Mouse (Mus musculus) forebrain, embryonic 16.5 days (tissue): Measurements from ENCODE around the gene Sept7. TPM values are rescaled to one million over a fixed set of nuclear protein-coding genes. Genes with fewer than 3 reads are reported as not detected.
"Not testable (repeated sequence)": the region's sequence is repeated elsewhere in the genome, so short reads cannot be mapped to it uniquely, and the experiment has no call there.

Source experiments
- ATAC-seq: fragments of 200-750 bp; cut with Nextera tagmentation; 2 replicates; pipeline ENCODE4 v1.8.0; 2017; ENCODE audit warnings: mild to moderate bottlenecking, moderate library complexity
- H3K27ac ChIP-seq: fragments of 300-500 bp; sonication (generic); 2 replicates; pipeline ENCODE4 v1.5.1; 2014; ENCODE audit warnings: low read length, control low read depth
- H3K27me3 ChIP-seq: fragments of 300-500 bp; sonication (generic); replicated peaks from 2 replicates; pipeline ENCODE4 v1.6.1; 2014; ENCODE audit warnings: low read length; ENCODE audit not compliant: control insufficient read depth, insufficient read depth
- H3K36me3 ChIP-seq: fragments of 300-500 bp; sonication (generic); 2 replicates; pipeline ENCODE4 v1.6.1; 2014; ENCODE audit not compliant: control insufficient read depth, insufficient read depth
- H3K4me1 ChIP-seq: fragments of 300-500 bp; sonication (generic); replicated peaks from 2 replicates; pipeline ENCODE4 v1.6.1; 2014; ENCODE audit warnings: low read length; ENCODE audit not compliant: control insufficient read depth, insufficient read depth
- H3K4me2 ChIP-seq: fragments of 300-500 bp; sonication (generic); 2 replicates; pipeline ENCODE4 v1.6.1; 2014; ENCODE audit warnings: mild to moderate bottlenecking, low read length, control low read depth
- H3K4me3 ChIP-seq: fragments of 300-500 bp; sonication (generic); replicated peaks from 2 replicates; pipeline ENCODE4 v1.5.1; 2014; ENCODE audit warnings: mild to moderate bottlenecking, low read length, control low read depth
- H3K9ac ChIP-seq: fragments of 300-500 bp; sonication (generic); replicated peaks from 2 replicates; pipeline ENCODE4 v1.6.1; 2014; ENCODE audit warnings: low read depth, low read length, control low read depth
- H3K9me3 ChIP-seq: fragments of 300-500 bp; sonication (generic); 2 replicates; pipeline ENCODE4 v1.6.1; 2016; ENCODE audit warnings: low read length; ENCODE audit not compliant: control insufficient read depth
- WGBS: fragments of 180-500 bp; shearing (Covaris S2); extraction: QIAGEN DNeasy Blood & Tissue Kit; methylation state at CpG from one replicate; pipeline ENCODE4 v1.1.7; 2014; 5-methylcytosine and 5-hydroxymethylcytosine counted together
- polyA plus RNA-seq: library from polyadenylated mRNA; unstranded; fragments of >200 nt; fragmentation: Nextera tagmentation; extraction: Ambion mirVana; gene quantifications from 2 replicates; pipeline ENCODE4 v1.2.1, GENCODE M21; 2015

Sept7 gene
- polyA plus RNA-seq, 1 experiment from 2014 or later: 265 TPM

DNA sequence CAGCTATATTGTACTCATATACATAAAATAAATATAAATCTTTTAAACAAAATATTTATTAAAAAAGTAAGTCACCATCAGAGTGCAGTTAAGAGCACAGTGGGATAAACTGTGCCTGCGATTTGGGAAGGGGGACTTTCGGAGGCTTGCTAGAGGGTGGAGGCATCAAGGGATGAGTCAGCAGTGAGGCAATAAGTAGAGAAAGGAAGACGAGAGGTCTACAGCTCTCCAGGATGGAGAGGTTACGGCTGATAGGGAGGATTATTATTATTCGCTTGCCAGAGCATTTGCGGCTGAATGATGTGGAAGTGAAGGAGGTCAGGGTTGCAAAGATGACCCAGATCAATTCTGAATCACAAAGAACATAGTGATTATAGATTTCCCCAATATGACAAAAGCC, 22.5 kb upstream of the Sept7 start:
- Histone ChIP-seq H3K27me3 (no peaks in the 10 kb centered on the region), H3K4me2 (no peak overlapping the region), H3K4me1 (no peaks in the 10 kb centered on the region), H3K27ac (no peak overlapping the region), H3K4me3 (no peak overlapping the region), H3K9me3 (no peaks in the 10 kb centered on the region), H3K9ac (no peak overlapping the region), H3K36me3 (no peaks in the 10 kb centered on the region)
- 87% methylated on average over 6 of the region's 6 CpGs for WGBS
- ATAC-seq: no peak

DNA sequence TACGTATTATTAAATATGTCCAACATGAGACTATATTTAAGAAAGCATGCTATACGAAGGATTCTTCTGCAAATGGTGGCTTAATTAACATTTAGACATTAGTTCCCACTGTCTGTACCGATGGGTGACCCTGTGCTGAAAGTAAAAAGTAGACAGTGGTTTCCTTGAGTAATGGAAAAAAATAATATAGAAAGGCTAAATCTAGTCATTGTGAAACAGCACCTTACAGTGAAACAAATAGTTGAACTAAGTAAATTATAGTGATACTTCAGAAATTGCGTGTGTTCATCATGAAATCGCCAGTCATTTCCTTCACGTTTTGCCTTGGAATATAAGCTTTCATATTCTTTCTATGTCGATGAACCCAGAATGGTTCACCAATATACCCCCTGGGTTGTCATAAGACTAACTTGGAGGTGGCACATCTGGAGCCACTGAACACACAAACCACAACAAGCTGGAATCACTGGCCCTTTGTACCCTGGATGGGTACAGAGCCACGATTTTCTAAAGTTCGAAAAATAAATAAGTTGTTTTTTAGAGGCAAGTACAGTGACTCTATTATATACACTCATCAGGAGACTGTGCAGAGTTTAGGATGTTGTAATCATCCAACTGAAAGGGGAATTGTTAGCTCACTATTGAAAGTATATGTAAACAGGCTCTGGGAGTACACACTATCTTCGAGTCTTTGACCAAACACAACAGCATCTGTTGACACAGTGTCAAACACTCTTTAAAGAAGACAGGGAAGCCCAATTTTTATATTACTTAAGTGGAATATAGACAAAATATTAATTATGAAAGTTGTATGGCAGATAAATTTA, 21.8 kb upstream of the Sept7 start:
- H3K4me2 ChIP-seq: no peak overlapping the region
- no peaks in the 10 kb centered on the region for H3K36me3 ChIP-seq
- WGBS: 90% methylated on average over 10 of the region's 10 CpGs
- no peak overlapping the region for H3K4me3 ChIP-seq
- no peaks in the 10 kb centered on the region for H3K9me3 ChIP-seq
- no peak overlapping the region for H3K9ac ChIP-seq
- no peaks in the 10 kb centered on the region for H3K4me1 ChIP-seq
- H3K27me3 ChIP-seq: no peaks in the 10 kb centered on the region
- ATAC-seq: no peak
- no peak overlapping the region for H3K27ac ChIP-seq

DNA sequence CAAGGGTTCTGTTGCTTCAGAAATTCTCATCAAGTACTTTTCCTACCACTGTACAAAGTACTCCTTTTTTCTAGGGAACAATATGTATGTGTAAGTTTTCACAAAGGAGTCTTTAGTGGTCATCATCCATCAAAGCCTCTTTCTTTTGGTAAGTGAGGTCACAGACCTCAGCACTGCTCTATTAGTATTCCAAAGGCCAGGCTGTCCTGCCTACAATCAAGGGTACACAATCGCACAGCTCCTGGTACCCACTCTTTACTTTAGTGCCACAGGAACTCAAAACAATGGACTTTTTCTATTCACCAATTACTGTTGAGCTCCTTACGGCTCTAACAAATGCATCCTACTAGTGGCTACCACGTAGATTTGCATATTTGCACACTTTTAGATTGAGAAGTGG, 11.2 kb upstream of the Sept7 start:
- H3K4me2 ChIP-seq: no peak overlapping the region
- ATAC-seq: no peak
- H3K27me3 ChIP-seq: no peaks in the 10 kb centered on the region
- H3K4me1 ChIP-seq: no peaks in the 10 kb centered on the region
- H3K4me3 ChIP-seq: no peak overlapping the region
- H3K9ac ChIP-seq: no peak overlapping the region
- no peaks in the 10 kb centered on the region for H3K36me3 ChIP-seq
- H3K9me3 ChIP-seq: no peaks in the 10 kb centered on the region
- WGBS: 33% methylated on average over 3 of the region's 3 CpGs
- no peak overlapping the region for H3K27ac ChIP-seq

DNA sequence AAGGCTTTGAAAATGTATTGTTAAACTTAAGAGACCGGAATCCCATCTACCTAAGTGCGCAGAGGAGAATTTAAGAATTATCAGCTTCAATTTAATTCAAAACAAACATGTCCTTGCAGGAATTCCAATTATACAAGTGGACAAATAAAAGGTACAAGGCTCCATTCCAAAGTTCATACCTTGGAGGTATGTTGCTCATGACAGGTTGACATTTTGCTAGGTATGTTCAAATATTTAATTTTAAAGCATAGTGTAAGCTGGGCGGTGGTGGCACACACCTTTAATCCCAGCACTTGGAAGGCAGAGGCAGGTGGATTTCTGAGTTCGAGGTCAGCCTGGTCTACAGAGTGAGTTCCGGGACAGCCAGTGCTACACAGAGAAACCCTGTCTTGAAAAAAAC, 10.5 kb upstream of the Sept7 start:
- not testable (repeated sequence) for H3K4me3 ChIP-seq, H3K36me3 ChIP-seq, H3K9ac ChIP-seq, ATAC-seq, H3K9me3 ChIP-seq, H3K4me1 ChIP-seq, H3K27me3 ChIP-seq, H3K27ac ChIP-seq, H3K4me2 ChIP-seq
- WGBS: 92% methylated on average over 5 of the region's 5 CpGs

DNA sequence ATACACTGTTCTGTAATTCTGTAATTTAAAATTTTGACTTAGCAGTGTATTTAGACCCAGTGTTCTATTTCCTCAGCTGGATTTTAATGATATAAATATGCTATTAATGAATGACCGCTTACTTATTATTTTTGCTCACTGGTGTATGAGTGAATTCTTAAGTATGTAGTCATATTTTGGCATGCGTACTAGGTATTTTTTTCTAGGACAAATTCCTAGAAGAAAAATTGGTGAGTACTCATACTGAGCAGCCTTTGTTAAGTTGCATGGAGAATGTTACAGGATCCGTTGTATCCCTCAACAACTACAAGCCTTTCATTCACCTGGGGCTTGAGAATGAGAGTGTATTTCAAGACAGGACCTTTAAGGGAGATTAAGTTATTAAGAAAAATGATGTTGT, 10.0 kb upstream of the Sept7 start:
- ATAC-seq: no peak
- Histone ChIP-seq H3K4me2 (no peak overlapping the region), H3K27me3 (no peaks in the 10 kb centered on the region), H3K36me3 (no peaks in the 10 kb centered on the region), H3K9me3 (no peaks in the 10 kb centered on the region), H3K9ac (no peak overlapping the region), H3K4me3 (no peak overlapping the region), H3K4me1 (no peaks in the 10 kb centered on the region), H3K27ac (no peak overlapping the region)
- 94% methylated on average over 3 of the region's 3 CpGs for WGBS

DNA sequence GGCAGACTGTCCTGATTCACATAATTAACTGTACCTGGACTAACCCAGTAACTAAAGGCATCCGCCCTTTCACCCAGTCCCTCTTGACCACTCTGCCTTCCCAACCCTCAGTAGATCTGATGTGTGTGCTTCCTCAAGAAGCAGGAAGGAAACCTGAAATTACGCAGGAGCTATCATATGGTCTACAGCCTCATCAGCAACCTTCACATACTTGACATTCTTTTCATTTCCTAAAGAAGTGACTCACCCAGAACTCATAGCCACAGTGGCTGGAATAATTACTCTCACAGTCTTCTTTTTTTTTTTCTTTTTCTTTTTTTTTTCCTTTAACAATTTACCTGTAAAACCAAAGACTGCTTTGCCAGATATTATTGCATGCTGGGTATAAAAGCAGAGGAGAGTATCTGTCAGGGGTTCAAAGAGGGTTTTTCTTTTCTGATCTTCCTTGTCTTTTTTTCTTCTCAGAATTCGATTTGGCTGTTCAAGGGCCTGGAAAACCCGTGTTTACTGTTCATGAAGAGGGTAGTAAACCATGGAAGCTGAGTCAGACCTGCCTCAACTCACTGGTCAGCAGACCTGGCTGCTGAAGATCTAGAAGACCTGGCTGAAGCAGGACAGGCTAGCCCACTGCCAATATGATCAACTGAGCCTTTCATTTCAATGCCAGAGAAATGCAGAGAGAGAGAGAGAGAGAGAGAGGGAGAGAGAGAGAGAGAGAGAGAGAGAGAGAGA, 8.1 kb upstream of the Sept7 start:
- Histone ChIP-seq H3K4me2 (no peak overlapping the region), H3K9me3 (no peaks in the 10 kb centered on the region), H3K27ac (no peak overlapping the region), H3K27me3 (no peaks in the 10 kb centered on the region), H3K36me3 (no peaks in the 10 kb centered on the region), H3K4me3 (no peak overlapping the region), H3K4me1 (no peaks in the 10 kb centered on the region), H3K9ac (no peak overlapping the region)
- 82% methylated on average over 4 of the region's 4 CpGs for WGBS
- ATAC-seq: no peak

DNA sequence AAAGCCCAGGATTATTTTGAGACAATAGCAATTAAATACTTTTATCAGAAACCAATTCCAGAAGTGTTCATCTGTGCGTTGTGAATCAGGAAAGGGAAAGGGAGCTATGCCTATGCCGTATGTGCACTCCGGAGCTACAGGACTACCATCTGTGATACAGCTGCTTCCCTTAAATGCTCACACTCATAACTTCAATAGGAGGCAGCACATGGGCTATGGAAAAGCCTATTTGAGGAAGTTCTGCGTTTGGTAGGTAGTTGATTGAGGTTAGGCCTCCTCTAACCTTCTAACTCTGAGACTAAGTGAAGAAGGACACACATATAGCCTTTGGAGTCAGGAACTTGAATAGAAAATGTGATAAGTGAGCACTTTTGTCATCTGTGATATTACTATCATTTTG, 7.1 kb upstream of the Sept7 start:
- no peak overlapping the region for H3K4me3 ChIP-seq
- no peaks in the 10 kb centered on the region for H3K36me3 ChIP-seq
- no peaks in the 10 kb centered on the region for H3K9me3 ChIP-seq
- H3K9ac ChIP-seq: no peak overlapping the region
- H3K27me3 ChIP-seq: no peaks in the 10 kb centered on the region
- no peak overlapping the region for H3K27ac ChIP-seq
- ATAC-seq: no peak
- H3K4me1 ChIP-seq: no peaks in the 10 kb centered on the region
- 80% methylated on average over 4 of the region's 4 CpGs for WGBS
- H3K4me2 ChIP-seq: no peak overlapping the region

DNA sequence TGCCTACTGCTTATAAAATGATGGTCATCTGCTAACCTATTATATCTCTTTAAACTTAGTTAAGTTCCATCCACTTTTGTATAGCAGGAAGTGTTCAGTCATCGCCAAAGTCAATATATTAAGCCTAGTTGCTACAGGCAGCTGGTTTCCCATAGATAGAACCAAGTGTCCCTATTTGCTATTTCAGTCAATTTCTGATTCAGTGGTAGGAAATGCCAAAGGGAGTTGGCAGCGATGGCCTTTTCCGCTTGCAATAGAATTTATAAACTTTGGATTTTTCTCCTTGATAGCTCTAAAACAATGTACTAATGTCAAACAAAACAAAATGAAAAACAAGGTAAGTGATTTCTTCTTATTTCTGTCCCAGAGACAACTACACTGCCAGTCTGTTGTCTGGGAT, 5.7 kb upstream of the Sept7 start:
- whole genome bisulfite sequencing: 93% methylated on average over 3 of the region's 3 CpGs

DNA sequence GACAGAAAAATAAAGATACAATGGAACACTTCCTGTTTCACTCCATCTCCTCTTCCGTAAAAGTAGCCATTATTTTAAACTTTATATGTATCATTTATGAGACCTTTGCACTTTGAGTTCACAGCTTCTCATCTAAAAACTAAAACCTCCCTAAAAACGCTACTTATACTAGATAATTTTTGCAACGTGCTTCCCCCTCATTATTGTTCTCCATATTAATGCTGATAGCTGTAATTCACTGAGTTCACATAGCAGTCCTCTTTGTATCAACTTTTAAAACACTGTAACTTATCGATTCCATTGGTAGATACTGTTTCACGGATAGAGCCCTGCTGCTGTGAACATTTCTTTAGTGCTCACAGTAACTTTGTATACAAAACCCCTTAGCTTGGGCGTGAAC, 1.1 kb upstream of the Sept7 start:
- Histone ChIP-seq H3K27ac (peak overlapping the region; percentile 98), H3K9ac (peak overlapping the region; percentile 98), H3K27me3 (no peaks in the 10 kb centered on the region), H3K9me3 (no peaks in the 10 kb centered on the region), H3K36me3 (no peaks in the 10 kb centered on the region), H3K4me1 (peaks cover 16% of the 10 kb centered on the region), H3K4me3 (peak overlapping the region; percentile 93), H3K4me2 (peak overlapping the region; percentile 86)
- no peak for ATAC-seq
- 8% methylated on average over 6 of the region's 6 CpGs for whole genome bisulfite sequencing

More for the DNA sequence above, 5.7 kb upstream of the Sept7 start:
- Histone ChIP-seq H3K27ac (no peak overlapping the region), H3K4me2 (no peak overlapping the region), H3K9ac (no peak overlapping the region), H3K4me1 (peaks cover 5% of the 10 kb centered on the region), H3K36me3 (no peaks in the 10 kb centered on the region), H3K4me3 (no peak overlapping the region), H3K27me3 (no peaks in the 10 kb centered on the region), H3K9me3 (no peaks in the 10 kb centered on the region)
- ATAC-seq: no peak
